Mouse (Mus musculus) T-helper 17 cell (primary cell): ENCODE results near the gene Rb1.

Experiments used
- in situ Hi-C, 2 experiments: fragments of 300-600 bp; cut with MboI, MseI; formaldehyde crosslinking; loops; 1 replicate in 1 of 2; 2 replicates in 1 of 2; pipeline ENCODE4 v1.15.1; 2025; ENCODE audit warnings: high pct_unique_total_duplicates in 2 of 2

The Rb1 gene

GRCm38 (mm10) chr14:73334926-73335805 is 9.5 kb upstream of the Rb1 start:
- in situ Hi-C loops, result no loop called here

GRCm38 (mm10) chr14:73333880-73334279 is 8.3 kb upstream of the Rb1 start:
- in situ Hi-C loops, result no loop called here

GRCm38 (mm10) chr14:73331386-73331785 is 5.8 kb upstream of the Rb1 start:
- in situ Hi-C loops, result no loop called here

GRCm38 (mm10) chr14:73329871-73330270 is 4.2 kb upstream of the Rb1 start:
- in situ Hi-C loops, result no loop called here

- in situ Hi-C loops, result no loop called here
Measured at GRCm38 (mm10) chr14:73326511-73326910, 889 bp upstream of the Rb1 start.

- in situ Hi-C loops, result no loop called here
Measured at GRCm38 (mm10) chr14:73324634-73325455, 777 bp downstream of the Rb1 start.

GRCm38 (mm10) chr14:73323965-73324364 is 1.7 kb downstream of the Rb1 start:
- in situ Hi-C loops, result no loop called here

- in situ Hi-C loops, result no loop called here
Measured at GRCm38 (mm10) chr14:73322142-73322541, 3.5 kb downstream of the Rb1 start.

GRCm38 (mm10) chr14:73316933-73317332 is 8.7 kb downstream of the Rb1 start:
- in situ Hi-C loops, result no loop called here

- in situ Hi-C loops, result no loop called here
Measured at GRCm38 (mm10) chr14:73313864-73314263, 11.8 kb downstream of the Rb1 start.

- in situ Hi-C loops, result no loop called here
Measured at GRCm38 (mm10) chr14:73313396-73313795, 12.2 kb downstream of the Rb1 start.

GRCm38 (mm10) chr14:73312909-73313308 is 12.7 kb downstream of the Rb1 start:
- in situ Hi-C loops, result no loop called here

GRCm38 (mm10) chr14:73307490-73307889 is 18.1 kb downstream of the Rb1 start:
- in situ Hi-C loops, result loop anchor here (5.0 to 10.0 kb wide), 3 partner anchors 203 to 930 kb away; no protein-coding TSS in a partner anchor

GRCm38 (mm10) chr14:73303193-73303592 is 22.4 kb downstream of the Rb1 start:
- in situ Hi-C loops, result loop anchor here in 1 of 2 experiments (10.0 kb wide), 1 partner anchor 198 kb away; no protein-coding TSS in a partner anchor

GRCm38 (mm10) chr14:73301856-73302255 is 23.8 kb downstream of the Rb1 start:
- in situ Hi-C loops, result loop anchor here in 1 of 2 experiments (10.0 kb wide), 1 partner anchor 197 kb away; no protein-coding TSS in a partner anchor

- in situ Hi-C loops, result loop anchor here in 1 of 2 experiments (5.0 kb wide), 1 partner anchor 178 kb away; no protein-coding TSS in a partner anchor
Measured at GRCm38 (mm10) chr14:73295512-73295911, 30.1 kb downstream of the Rb1 start.

GRCm38 (mm10) chr14:73293616-73294015 is 32.0 kb downstream of the Rb1 start:
- in situ Hi-C loops, result no loop called here

- in situ Hi-C loops, result no loop called here
Measured at GRCm38 (mm10) chr14:73292434-73292833, 33.2 kb downstream of the Rb1 start.

GRCm38 (mm10) chr14:73289915-73290314 is 35.7 kb downstream of the Rb1 start:
- in situ Hi-C loops, result no loop called here

GRCm38 (mm10) chr14:73280996-73281395 is 44.6 kb downstream of the Rb1 start:
- in situ Hi-C loops, result no loop called here

- in situ Hi-C loops, result no loop called here
Measured at GRCm38 (mm10) chr14:73279096-73279495, 46.5 kb downstream of the Rb1 start.

GRCm38 (mm10) chr14:73271807-73272206 is 53.8 kb downstream of the Rb1 start:
- in situ Hi-C loops, result loop anchor here in 1 of 2 experiments (5.0 kb wide), 1 partner anchor 45 kb away; no protein-coding TSS in a partner anchor
